Mouse (Mus musculus) urinary bladder, postnatal 36 days (tissue): ENCODE measurements around the gene Stx2.

Source experiments
- DNase-seq, 2 experiments: peaks; one replicate each; pipeline ENCODE4 v3.0.0; 2022; ENCODE audit warnings: low spot score in 2 of 2, mixed read lengths in 1 of 2

Gene Stx2

GRCm38 (mm10) chr5:128953278-128954070 lies 54.9 kb downstream of the Stx2 start, which contains the start of gene Rimbp2:
Rimbp2 (minus strand) TSS chr5:128953486.
- DNase-seq, result no peak

GRCm38 (mm10) chr5:128952291-128953195 lies 55.8 kb downstream of the Stx2 start:
- DNase-seq, result no peak

DNA sequence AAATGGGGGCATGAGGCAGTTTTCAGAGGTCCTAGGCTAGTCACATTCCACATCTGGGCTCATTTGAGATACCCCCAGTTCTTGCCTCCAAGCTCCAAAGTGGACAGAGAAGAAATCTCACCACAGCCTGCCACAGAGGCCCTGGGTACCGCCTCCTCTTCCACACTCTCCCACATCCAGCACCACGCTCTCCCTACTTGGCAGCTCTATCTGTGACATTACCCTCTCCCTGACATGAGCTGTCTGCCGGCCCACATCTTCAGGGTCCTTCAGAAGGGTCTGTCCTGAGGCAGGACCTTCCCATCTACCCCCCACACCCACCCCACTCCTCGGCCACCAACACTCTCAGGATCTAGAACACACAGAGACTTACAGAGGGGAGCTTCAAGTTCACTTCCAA lies 56.9 kb downstream of the Stx2 start:
- no peak for DNase-seq

DNA sequence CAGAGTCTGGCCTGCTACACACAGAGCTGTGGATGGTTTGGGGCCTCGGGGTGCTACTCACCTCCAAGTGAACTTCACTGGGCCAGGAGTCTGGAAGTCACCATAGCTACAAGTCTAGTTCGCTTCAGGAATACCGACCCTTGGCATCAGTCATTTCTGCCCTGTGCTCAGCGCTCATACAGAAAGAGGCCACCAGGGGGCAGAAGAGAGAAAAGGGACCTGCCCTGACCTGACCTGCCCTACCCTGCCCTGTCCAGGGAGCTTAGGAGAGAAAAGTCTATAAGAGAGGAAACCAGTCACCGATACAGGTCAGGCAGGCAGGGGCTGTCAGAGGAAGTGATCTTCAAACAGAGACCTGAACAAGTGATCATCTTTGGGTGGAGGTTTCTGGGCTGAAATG lies 61.3 kb downstream of the Stx2 start:
- no peak for DNase-seq

- no peak for DNase-seq
Observed at GRCm38 (mm10) chr5:128940436-128940835, 67.9 kb downstream of the Stx2 start.

GRCm38 (mm10) chr5:128935359-128935899 lies 72.9 kb downstream of the Stx2 start:
- no peak for DNase-seq
